Mouse (Mus musculus) embryo, embryonic 10.5 days (tissue): ENCODE results near the gene Rab11fip5.

ENCODE experiments used
- DNase-seq: peaks from one replicate; pipeline ENCODE4 v3.0.0-alpha.2; 2015; ENCODE audit warnings: low spot score

The Rab11fip5 gene

DNA sequence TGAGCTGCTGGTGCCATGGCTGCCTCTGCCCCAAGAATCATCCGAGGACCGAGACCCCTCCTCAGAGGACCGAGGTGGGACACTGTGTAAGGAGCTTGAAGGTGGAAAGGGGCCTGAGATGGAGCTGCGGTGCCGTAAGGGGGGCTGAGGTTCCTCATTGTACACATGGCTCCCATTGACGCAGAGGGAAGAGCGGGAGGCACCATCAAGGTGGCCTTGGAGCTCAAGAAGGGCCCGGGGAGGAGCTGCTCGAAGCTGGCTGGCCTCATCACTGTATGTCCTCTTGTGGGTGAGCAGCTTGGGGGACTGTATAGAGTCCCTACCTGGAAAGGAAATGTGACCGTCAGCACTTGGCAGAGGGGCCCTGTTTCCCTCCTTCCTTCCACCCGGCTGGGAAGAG lies 26.3 kb downstream of the Rab11fip5 start:
- DNase-seq = no peak

DNA sequence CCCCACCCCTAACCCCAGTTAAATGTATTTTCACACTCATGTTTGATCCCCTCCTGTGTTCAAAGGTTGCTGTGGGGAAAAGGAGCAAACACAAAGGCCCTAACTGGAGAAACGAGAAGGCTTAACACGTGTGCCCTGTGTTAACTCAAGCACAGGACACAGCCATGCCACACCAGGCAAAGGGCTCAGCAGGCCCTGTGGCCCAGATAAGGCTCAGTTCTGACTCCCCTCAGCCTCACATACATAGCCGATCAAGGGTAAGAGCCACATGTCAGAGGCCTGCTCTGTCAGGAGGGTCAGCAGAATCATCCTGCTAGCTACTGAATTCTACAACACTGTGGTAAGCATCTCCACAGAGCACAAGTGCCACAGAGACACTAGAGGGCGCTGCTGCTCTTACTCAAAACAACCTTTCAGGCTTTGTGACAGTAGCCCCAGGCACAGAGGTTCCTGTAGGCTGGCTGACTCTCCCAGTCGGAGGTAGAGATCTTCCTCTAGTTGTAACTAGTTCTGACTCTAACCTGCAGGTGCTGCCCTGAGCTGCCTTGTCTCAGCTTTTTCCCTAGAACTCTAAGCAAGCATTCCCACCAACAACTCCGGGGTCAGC lies 28.3 kb downstream of the Rab11fip5 start:
- DNase-seq = peak; percentile 96

DNA sequence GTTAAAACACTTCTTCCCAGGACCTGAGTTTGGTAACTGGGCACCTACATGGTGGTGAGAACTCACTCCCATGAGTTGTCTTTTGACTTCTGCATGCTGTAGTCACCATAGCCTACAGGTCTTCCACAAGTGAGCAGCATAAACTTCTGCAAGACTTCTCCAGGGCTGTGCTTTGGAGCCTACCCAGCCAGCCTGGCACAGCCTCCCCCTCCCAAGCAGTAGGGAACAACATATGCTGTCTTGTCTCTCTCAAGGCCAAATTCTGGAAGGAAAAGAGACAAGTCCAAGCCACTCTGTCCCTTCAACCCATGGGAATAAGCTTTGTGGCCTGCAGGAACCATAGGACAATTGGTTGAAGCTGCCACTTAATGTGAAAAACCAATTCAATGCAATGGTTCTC lies 29.5 kb downstream of the Rab11fip5 start:
- DNase-seq = no peak

- no peak for DNase-seq
These were observed 31.4 kb downstream of the Rab11fip5 start for GRCm38 (mm10) chr6:85343027-85343426.

DNA sequence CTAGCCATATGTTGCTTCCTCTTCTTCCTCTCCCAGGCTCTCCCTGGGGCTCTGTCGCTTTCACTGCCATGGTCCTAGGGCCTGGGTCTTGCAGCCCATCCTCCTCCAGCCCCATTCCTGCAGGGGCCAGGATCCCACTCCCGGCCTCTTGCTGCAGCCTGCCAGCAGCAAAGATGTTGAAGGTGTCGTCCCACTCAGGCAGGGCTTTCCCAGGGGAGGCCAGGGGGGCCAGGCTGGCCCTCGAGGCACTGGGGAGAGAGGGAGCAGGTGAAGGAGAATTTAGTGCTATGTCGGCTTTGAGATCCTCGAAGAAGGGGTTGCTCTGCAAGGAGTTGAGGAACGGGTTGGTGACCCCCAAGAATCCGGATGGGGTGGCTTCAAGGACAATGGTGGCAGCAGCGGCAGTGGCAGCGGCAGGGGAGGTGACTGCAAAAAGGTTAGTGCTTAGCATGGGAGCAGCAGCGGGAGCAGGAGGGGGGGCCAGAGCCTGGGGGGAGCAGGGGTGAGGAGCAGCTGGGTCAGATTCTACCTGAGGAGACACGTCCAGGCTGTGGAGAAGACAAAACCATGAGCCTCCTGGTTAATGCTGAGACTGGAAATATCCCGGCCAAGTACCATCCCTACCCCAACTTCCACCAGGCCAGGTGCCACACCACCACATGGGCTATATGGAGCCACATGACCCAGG lies 32.5 kb downstream of the Rab11fip5 start:
- DNase-seq = no peak

DNA sequence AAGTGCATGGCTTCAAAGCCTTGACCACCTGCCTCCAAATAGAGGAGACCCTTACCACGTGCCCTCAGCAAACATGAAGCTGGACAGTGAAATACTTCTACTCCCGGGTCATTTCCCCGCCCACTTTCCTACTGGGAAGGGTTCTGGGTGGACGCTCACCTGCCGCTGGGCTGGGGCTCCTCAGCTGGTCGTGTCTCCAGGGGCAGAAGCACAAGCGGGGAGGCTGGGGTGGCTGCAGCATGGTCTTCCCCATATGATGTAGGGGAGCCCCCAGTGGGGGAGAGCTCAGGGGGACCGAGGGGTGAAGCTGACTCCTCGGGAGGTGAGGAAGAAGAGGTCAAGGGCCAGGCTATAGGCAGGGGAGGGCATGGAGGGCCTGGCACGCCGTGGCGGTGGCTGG lies 34.2 kb downstream of the Rab11fip5 start:
- DNase-seq = no peak

DNA sequence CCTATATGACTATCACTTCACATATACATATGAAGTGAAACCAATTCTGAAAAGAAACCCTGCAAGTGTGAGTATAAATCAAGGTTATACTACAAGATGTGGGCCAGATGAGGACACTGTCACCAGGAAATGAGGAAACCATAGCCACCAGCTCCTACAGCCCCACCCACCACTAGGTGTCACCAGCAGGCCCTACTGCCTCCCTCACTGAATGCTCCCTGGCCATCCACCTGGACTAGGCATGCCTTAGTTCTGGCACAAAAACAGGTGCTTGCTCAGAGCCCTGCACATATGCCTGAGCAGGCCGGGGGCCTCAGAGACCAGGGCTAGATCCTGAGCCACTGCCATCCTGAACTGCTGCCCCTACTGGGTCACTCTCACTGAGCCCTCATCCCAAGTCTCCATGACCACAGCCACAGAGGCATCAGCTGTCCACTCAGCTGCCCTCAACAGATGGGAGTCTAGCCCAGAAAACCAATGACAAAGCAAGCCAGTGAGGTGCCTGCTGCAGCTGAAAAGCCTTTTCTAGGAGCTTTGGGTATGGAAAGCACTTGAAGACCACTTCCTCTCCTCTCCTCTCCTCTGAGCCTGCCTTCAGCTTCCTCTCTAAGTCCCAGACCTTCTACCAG lies 35.0 kb downstream of the Rab11fip5 start:
- peak; percentile 24 for DNase-seq

DNA sequence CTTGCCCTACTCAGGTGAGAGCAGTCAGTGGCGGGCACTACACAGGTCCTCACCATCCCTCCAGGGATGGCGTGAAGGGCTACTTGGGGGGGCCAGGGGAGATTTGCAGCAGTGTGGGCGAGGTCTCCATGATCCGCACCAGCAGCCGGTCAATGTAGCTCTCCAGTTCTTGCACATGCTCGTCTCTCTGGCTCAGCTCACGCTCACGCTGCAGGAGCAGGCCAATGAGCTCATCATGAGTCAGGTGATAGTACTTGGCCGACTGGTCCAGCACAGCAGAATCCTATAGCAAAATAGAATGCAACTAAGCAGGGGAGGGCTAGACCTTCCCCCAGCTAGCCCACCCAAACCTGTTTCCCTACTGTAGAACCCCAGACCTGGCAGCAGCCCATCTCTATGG lies 37.5 kb downstream of the Rab11fip5 start:
- no peak for DNase-seq

- no peak for DNase-seq
These were observed 39.1 kb downstream of the Rab11fip5 start for GRCm38 (mm10) chr6:85335352-85335751.

DNA sequence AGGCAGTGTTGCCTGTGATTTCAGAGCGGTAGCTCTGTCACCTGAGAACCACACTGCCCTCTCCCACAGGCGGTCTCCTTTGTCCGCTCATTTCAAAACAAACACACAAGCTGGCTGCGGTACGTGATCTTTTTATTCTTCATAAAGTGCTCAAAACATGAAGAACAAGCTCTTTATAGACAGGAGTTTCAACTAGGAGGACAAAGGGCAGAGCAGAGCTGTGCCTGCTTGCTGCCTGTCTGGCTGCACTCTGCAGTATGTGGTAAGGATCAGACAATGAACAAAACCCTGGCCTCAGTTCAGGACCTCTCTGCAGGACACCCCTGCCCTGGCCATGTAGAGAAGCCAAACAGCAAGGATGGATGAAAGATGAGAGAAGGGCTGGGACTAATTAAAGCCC lies 39.6 kb downstream of the Rab11fip5 start:
- no peak for DNase-seq

DNA sequence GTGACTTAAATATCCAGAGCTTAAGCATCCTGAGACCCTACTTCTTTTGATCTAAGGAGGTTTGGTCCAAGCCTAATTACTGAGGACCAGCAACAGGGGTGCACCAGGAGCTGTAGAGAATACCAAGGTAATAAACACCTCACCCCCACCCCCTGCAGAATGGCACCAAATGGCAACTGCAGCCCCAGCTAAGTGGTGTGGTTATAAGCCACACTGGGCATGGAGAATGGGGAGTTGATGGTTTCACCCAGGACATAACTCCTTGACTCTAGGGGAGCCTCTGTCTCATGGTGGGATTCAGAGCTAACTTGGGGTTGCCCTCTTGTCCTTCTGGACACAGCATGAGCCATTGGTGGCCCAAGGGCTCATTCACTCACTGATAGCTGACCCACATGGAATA lies 40.2 kb downstream of the Rab11fip5 start:
- DNase-seq = no peak

- peak; percentile 69 for DNase-seq
These were observed 40.7 kb downstream of the Rab11fip5 start for GRCm38 (mm10) chr6:85333732-85334131.

GRCm38 (mm10) chr6:85333000-85333669 lies 41.3 kb downstream of the Rab11fip5 start, which contains the start of gene Sfxn5:
Gene Sfxn5 (minus strand): TSS chr6:85333422.
- peak; percentile 96 for DNase-seq

- peak; percentile 42 for DNase-seq
These were observed 42.0 kb downstream of the Rab11fip5 start for GRCm38 (mm10) chr6:85332351-85332999.

GRCm38 (mm10) chr6:85331736-85332135 lies 42.7 kb downstream of the Rab11fip5 start:
- no peak for DNase-seq

DNA sequence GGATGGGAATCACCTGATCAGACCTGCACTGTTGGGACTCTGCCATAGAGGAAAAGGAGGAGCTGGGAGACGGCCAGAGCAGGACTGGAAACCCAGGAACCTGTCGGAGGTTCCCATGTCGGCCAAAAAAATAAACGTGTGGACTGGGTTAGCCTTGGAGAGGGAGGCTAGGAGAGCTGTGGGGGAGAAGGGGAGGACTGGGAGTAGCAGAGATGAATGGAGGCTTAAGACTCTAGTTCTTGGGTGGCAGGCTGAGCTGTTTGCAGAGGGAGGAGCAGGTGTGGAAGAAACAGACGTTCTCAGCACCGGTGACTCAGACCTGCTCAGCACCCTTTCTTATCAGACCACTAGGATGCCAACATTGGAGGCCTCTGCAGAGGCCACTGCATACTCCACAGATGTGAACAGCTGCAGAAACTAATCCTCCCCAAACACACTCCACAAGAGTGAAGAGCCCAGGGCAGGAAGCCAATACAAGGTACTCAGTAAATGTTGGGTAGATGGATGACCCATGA lies 43.2 kb downstream of the Rab11fip5 start:
- no peak for DNase-seq

- DNase-seq = no peak
These were observed 44.7 kb downstream of the Rab11fip5 start for GRCm38 (mm10) chr6:85329666-85330185.

DNA sequence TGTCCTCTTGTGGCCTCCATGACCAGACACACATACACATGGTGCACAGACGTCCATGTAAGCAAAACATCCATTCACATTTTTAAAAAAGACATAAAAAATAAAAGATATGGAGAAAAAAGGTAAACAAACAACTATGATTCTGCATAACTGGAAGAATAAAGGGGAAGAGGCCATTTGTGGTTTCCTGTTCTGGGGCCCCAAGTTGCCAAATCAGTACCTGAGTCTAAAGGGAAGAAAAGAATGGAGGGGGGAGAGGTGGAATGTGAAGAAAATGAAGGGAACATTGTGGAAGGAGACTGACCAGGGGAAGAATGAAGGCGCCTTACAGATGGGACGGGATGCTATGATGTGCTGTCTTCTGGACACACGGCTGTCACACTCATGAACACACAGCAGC lies 47.9 kb downstream of the Rab11fip5 start:
- DNase-seq = no peak

- DNase-seq = no peak
These were observed 49.3 kb downstream of the Rab11fip5 start for GRCm38 (mm10) chr6:85325109-85325508.

DNA sequence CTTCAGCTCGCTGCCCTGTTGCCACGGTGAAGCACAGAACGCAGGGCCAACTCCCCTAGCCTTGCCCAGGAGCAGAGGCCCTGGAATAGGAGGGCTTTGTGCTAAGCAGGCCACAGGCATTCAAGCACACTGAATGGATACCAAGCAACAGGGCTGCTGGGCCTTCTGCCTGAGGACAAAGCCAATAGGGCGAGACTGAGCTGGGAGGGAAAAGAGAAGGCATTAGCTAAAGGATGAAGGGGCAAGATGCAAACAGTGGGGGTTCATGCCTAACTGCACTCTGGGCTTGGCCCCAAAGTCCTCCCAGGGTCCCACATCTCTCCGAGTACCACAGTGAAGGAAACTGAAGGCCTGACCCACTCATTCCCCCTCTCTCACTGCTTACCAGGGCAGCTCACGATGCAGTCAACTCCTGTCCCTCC lies 54.0 kb downstream of the Rab11fip5 start:
- peak; percentile 32 for DNase-seq

- DNase-seq = no peak
These were observed 58.2 kb downstream of the Rab11fip5 start for GRCm38 (mm10) chr6:85316211-85316610.
